Mouse (Mus musculus) liver, embryonic 13.5 days (tissue): Measurements from ENCODE around the gene Hus1b. TPM values are rescaled to one million over a fixed set of nuclear protein-coding genes. Genes with fewer than 3 reads are reported as not detected.

Experiments used
- ATAC-seq: fragments of 200-750 bp; cut with Nextera tagmentation; 2 replicates; pipeline ENCODE4 v1.8.0; 2017; ENCODE audit warnings: low read depth, mild to moderate bottlenecking, moderate number of reproducible peaks, moderate library complexity
- DNase-seq: peaks from one replicate; pipeline ENCODE4 v3.0.0; 2022
- H3K27ac ChIP-seq: fragments of 300-500 bp; sonication (generic); 2 replicates; pipeline ENCODE4 v1.5.1; 2015; ENCODE audit warnings: moderate library complexity, mild to moderate bottlenecking, inconsistent platforms
- H3K27me3 ChIP-seq: fragments of 300-500 bp; sonication (generic); 2 replicates; pipeline ENCODE4 v1.6.1; 2015; ENCODE audit warnings: mild to moderate bottlenecking, inconsistent platforms
- H3K36me3 ChIP-seq: fragments of 300-500 bp; sonication (generic); 2 replicates; pipeline ENCODE4 v1.6.1; 2015; ENCODE audit warnings: mild to moderate bottlenecking, inconsistent platforms
- H3K4me1 ChIP-seq: fragments of 300-500 bp; sonication (generic); replicated peaks from 2 replicates; pipeline ENCODE4 v1.6.1; 2015; ENCODE audit warnings: inconsistent platforms
- H3K4me2 ChIP-seq: fragments of 300-500 bp; sonication (generic); 2 replicates; pipeline ENCODE4 v1.6.1; 2015; ENCODE audit warnings: inconsistent platforms, mild to moderate bottlenecking, moderate library complexity
- H3K4me3 ChIP-seq: fragments of 300-500 bp; sonication (generic); replicated peaks from 2 replicates; pipeline ENCODE4 v1.5.1; 2015; ENCODE audit warnings: mild to moderate bottlenecking, inconsistent platforms
- H3K9ac ChIP-seq: fragments of 300-500 bp; sonication (generic); 2 replicates; pipeline ENCODE4 v1.6.1; 2015; ENCODE audit warnings: mild to moderate bottlenecking, inconsistent platforms
- H3K9me3 ChIP-seq: fragments of 300-500 bp; sonication (generic); replicated peaks from 2 replicates; pipeline ENCODE4 v1.6.1; 2016; ENCODE audit warnings: inconsistent platforms
- WGBS: fragments of 180-500 bp; shearing (Covaris S2); methylation state at CpG from one replicate; pipeline ENCODE4 v1.1.7; 2015; ENCODE audit not compliant: insufficient replicate concordance; 5-methylcytosine and 5-hydroxymethylcytosine counted together
- polyA plus RNA-seq: library from polyadenylated mRNA; unstranded; fragments of >200 nt; fragmentation: Nextera tagmentation; extraction: Ambion mirVana; gene quantifications from 2 replicates; pipeline ENCODE4 v1.2.1, GENCODE M21; 2015

Hus1b gene
- polyA plus RNA-seq, 1 experiment from 2014 or later: not detected

DNA sequence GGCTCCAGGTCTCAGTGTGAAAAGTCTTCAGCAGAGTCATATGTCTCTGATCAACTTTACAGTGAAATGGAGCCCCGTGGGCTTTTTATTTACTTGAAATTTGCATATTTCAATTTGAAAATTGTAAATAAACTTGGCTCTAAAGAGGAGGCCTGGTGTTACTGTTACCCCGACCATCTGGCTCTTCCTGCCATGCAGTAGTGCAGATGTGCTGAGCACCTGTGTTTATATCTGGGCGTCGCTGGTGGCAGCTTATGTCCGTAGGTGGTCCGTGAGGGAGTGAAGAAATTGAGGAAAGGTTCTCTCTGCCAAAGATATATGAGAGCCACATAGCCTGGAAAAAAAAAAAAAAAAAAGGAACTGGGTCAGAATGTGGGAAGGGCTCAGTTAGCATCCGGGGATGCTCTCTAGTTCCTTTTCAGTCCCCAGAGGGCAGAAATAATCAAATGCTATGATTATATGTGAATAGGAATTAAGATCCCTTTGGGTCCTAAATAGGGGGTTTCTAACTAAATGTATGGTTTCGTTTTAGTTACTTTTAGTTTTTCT, 29.1 kb upstream of the Hus1b start:
- 44% methylated on average over 8 of the region's 8 CpGs for WGBS
- ATAC-seq (no peak), DNase-seq (no peak)
- no peak overlapping the region for H3K9ac ChIP-seq
- H3K4me3 ChIP-seq: no peak overlapping the region
- H3K36me3 ChIP-seq: no peaks in the 10 kb centered on the region
- no peaks in the 10 kb centered on the region for H3K27me3 ChIP-seq
- no peak overlapping the region for H3K27ac ChIP-seq
- peaks cover 20% of the 10 kb centered on the region for H3K4me1 ChIP-seq
- H3K4me2 ChIP-seq: no peak overlapping the region
- H3K9me3 ChIP-seq: no peaks in the 10 kb centered on the region

DNA sequence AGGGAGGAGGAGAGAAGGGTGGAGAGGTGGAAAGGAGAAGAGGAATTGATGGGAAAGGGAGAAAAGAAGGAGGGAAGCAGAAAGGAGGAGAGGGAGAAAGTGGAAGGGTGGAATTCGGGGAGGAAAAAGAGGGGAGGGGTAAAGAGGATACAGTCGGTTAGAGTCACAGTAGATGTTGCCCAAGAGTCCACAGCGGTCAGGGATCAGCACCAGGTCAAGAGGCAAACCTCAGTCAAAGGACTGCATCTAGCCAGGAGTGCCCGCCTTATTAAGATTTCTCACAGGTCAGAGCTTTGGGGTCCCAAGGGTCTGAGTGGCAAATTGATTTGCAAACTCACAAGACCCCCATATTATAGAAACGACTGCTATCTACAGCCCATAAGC, 26.7 kb upstream of the Hus1b start:
- H3K27ac ChIP-seq: no peak overlapping the region
- peak overlapping the region; percentile 82 for H3K4me3 ChIP-seq
- no peak for DNase-seq
- ATAC-seq: peak; percentile 27
- no peaks in the 10 kb centered on the region for H3K27me3 ChIP-seq
- H3K4me1 ChIP-seq: peaks cover 38% of the 10 kb centered on the region
- H3K36me3 ChIP-seq: no peaks in the 10 kb centered on the region
- 20% methylated on average over 5 of the region's 5 CpGs for WGBS
- H3K9ac ChIP-seq: peak overlapping the region; percentile 90
- no peaks in the 10 kb centered on the region for H3K9me3 ChIP-seq
- H3K4me2 ChIP-seq: peak overlapping the region; percentile 72

DNA sequence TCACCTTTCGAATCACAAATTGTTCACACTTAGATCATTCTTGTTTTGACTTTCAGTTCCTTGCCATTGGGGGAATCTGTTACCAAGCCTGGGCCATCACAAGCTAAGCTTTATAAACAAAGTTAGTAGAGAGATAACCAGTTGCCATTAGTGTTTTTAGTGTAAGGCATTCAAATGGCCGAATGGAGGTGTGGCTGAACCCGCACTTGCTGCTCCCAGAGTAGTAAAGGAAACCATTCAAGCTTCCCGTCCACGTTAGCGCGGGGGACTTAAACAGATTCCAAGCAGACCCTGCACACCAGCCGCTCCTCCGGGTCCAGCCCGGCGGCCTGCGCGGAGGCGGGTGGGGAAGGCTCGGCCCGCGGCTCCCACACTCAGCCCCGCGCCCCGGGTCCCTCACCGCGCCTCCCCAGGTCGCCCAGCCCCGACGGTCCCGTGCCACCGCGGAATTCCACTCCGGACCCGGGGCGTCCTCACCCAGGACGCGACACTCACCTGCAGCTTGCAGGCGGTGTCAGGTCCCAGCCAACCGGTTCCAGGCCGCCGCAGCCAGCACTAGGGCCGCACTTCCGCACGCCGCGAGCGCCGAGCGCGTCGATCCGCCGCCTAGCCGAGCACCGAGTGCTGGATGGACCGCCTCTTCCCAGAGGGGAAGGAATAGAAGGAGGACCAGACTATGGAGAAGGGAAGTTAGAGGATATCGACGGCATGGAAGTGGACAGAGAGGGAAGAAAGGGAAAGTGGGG, 26.1 kb upstream of the Hus1b start, which contains the start of the genes Exoc2 and Gm5447:
Gene Exoc2 (minus strand): TSS at position 593 of the 746 bp plus-strand sequence.
Gene Gm5447 (plus strand): TSS at position 704 of the 746 bp plus-strand sequence.
- DNase-seq (peak; percentile 71), ATAC-seq (peak; percentile 93)
- H3K27ac ChIP-seq: peak within 1 kb of the TSS; percentile 87
- H3K4me1 ChIP-seq: peaks cover 44% of the 10 kb centered on the region
- peak within 1 kb of the TSS; percentile 72 for H3K4me2 ChIP-seq
- H3K36me3 ChIP-seq: no peaks in the 10 kb centered on the region
- H3K4me3 ChIP-seq: peak within 1 kb of the TSS; percentile 82
- H3K9ac ChIP-seq: peak within 1 kb of the TSS; percentile 90
- H3K27me3 ChIP-seq: no peaks in the 10 kb centered on the region
- under 1% methylated on average over 53 of the region's 54 CpGs for WGBS
- H3K9me3 ChIP-seq: no peaks in the 10 kb centered on the region

DNA sequence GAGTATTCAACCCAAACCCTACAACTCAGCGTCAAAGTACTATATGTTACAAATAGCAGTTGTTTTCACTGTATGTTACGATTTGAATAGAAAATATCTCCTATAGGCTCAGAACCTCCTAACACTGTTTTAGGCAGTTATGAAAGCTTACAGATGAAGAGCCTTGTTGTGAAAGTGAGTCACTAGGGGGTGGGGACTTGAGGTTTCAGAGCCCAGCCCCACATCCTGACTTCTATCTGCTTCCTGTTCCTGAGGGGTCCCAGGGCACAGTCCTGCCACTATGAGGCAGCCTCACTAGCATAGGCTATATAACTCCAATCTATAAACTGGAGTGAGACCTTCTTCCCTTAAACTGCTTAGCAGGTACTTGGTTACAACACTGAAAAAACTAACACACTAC, 24.5 kb upstream of the Hus1b start:
- Histone ChIP-seq H3K27me3 (no peaks in the 10 kb centered on the region), H3K4me1 (peaks cover 51% of the 10 kb centered on the region), H3K4me2 (peak overlapping the region; percentile 37), H3K4me3 (no peak overlapping the region), H3K36me3 (no peaks in the 10 kb centered on the region), H3K27ac (peak overlapping the region; percentile 30; the same call in 1 of the 2 replicates), H3K9me3 (no peaks in the 10 kb centered on the region), H3K9ac (0 out of 2 replicates have a peak overlapping the region, but pooled peaks have one; percentile 23)
- DNase-seq: no peak
- ATAC-seq: peak; percentile 30; the same call in 1 of the 2 replicates
- 46% methylated on average over 2 of the region's 2 CpGs for WGBS

DNA sequence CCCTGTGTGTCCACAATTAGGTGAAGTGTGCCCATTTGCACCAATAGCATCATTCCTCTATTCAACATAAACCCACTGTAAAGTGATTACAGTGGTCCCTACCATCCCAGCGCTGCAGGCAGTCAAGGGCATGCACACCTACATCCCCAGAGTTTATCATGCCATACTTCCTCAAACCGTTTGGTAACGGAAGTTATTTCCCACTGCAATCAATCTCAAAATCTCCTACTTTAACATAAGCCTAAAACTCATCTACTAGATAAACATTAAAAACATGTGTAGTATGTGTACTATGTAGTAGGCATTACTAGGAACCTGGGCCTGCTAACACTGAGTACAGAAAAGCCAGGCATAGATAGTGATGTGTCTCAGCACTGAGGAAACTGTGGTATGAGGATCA, 23.5 kb upstream of the Hus1b start:
- no peaks in the 10 kb centered on the region for H3K9me3 ChIP-seq
- no peak overlapping the region for H3K9ac ChIP-seq
- H3K4me1 ChIP-seq: peaks cover 57% of the 10 kb centered on the region
- H3K27me3 ChIP-seq: no peaks in the 10 kb centered on the region
- no peak overlapping the region for H3K4me2 ChIP-seq
- no peak overlapping the region for H3K4me3 ChIP-seq
- DNase-seq (no peak), ATAC-seq (no peak)
- WGBS: 41% methylated on average over 3 of the region's 3 CpGs
- H3K27ac ChIP-seq: 0 out of 2 replicates have a peak overlapping the region, but pooled peaks have one; percentile 32
- no peaks in the 10 kb centered on the region for H3K36me3 ChIP-seq

DNA sequence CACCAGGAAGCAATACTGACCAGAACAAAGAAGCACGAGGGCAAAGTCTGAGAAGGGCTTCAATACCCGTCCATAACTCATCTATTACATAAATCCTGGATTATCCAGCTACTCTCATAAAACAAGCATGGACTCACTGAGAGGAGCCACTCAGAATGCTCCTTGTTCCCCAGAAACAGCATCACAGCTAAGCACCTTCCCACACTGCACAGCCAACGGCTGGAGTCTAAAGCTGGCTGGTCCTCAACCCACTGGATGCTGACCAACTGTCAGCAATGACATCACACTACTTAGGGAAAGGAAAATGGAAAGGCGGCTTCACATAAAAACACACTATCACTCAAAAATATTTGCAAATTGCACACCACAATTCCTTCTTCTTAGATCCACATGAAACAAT, 20.8 kb upstream of the Hus1b start:
- Histone ChIP-seq H3K4me1 (peaks cover 54% of the 10 kb centered on the region), H3K36me3 (no peaks in the 10 kb centered on the region), H3K27me3 (no peaks in the 10 kb centered on the region), H3K9me3 (no peaks in the 10 kb centered on the region), H3K4me3 (no peak overlapping the region), H3K27ac (no peak overlapping the region), H3K4me2 (no peak overlapping the region), H3K9ac (no peak overlapping the region)
- ATAC-seq: no peak
- WGBS: 54% methylated on average over 4 of the region's 4 CpGs
- no peak for DNase-seq

DNA sequence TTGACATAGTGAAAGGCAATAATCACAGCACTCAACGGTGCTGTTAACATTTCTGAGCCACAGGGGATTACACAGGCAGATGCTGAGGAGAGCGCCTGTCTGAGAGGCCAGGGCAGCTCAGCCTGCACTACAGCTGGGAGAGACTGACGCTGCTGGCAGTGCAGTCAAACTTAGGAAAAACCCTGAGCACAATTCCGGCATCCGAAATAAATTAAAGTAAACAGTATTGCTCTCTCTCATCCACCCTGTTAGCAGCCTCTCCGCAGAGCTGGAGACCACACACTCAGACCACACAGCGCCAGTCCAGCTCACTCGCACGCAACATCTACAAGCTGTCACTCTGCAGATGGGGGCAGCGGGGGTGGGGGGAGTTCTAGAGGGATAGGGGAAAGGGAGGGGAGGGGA, 18.9 kb upstream of the Hus1b start:
- Histone ChIP-seq H3K4me2 (no peak overlapping the region), H3K4me1 (peaks cover 57% of the 10 kb centered on the region), H3K36me3 (no peaks in the 10 kb centered on the region), H3K27me3 (no peaks in the 10 kb centered on the region), H3K9me3 (no peaks in the 10 kb centered on the region), H3K27ac (no peak overlapping the region), H3K9ac (no peak overlapping the region), H3K4me3 (no peak overlapping the region)
- no peak for ATAC-seq
- WGBS: 65% methylated on average over 10 of the region's 10 CpGs
- no peak for DNase-seq

DNA sequence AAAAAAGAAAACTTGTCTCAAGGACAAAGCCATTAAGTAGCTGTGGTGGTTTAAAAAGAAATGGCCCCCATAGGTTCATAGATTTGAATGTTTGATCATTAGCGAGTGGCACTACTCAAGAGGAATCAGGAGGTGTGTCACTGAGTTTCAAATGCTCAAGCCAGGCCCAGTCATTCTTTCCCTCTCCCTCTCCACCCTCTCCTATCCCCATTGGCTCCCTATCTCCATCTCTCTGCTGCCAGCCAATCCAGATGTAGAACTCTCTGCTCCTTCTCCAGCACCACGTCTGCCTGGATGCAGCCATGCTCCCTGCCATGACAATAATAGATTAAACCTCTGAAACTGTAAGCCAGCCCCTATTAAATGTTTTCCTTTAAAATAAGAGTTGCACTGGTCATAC, 14.4 kb upstream of the Hus1b start:
- no peaks in the 10 kb centered on the region for H3K36me3 ChIP-seq
- DNase-seq (no peak), ATAC-seq (peak; percentile 83)
- 67% methylated on average over 2 of the region's 2 CpGs for WGBS
- no peak overlapping the region for H3K9ac ChIP-seq
- no peak overlapping the region for H3K4me2 ChIP-seq
- no peaks in the 10 kb centered on the region for H3K27me3 ChIP-seq
- H3K4me3 ChIP-seq: no peak overlapping the region
- peak overlapping the region; percentile 84; the same call in 1 of the 2 replicates for H3K27ac ChIP-seq
- no peaks in the 10 kb centered on the region for H3K9me3 ChIP-seq
- H3K4me1 ChIP-seq: peaks cover 50% of the 10 kb centered on the region

DNA sequence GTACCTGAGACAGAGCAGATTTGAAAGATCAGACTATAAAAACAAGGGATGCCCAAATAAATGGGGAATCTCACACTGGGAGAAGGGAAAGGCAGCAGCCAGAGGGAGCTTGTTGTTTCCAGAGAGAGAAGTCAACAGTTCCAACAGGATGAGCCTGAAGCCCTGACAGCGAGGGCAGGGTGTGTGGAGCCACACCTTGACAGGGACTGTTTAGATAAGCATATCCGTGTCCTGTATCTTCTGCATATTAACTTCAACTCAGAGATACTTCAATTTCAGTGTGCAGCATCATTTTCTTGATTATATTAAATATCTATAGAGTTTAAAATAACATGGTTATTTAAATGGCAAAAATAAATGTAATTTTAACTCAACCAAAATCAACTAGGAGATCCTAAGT, 13.2 kb upstream of the Hus1b start:
- 0 out of 2 replicates have a peak overlapping the region, but pooled peaks have one; percentile 7 for H3K4me3 ChIP-seq
- WGBS: 23% methylated on average over 2 of the region's 2 CpGs

DNA sequence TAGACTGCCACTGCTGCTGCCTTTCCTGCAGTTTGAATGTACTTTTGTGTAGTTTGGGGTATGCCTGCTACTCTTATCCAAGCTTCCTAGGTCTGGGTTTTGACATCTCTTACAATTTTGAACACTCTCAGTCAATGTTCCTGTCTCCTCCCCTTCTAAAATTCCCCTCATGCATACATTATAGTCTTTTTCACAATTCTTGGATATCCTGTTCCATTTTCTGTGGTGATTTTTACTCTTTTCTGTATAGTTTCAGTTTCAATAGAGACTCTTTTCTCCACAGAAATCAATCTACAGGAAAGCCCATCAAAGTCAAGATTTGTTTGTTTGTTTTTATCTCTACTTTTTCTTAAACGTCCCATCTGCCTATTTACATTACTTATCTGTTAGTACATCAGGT, 6.0 kb upstream of the Hus1b start:
- Histone ChIP-seq H3K9me3 (no peaks in the 10 kb centered on the region), H3K4me3 (no peak overlapping the region), H3K27me3 (no peaks in the 10 kb centered on the region), H3K4me2 (no peak overlapping the region), H3K36me3 (peaks cover 7% of the 10 kb centered on the region), H3K27ac (no peak overlapping the region), H3K9ac (no peak overlapping the region), H3K4me1 (peaks cover 18% of the 10 kb centered on the region)
- 31% methylated on average over 1 of the region's 1 CpGs for WGBS
- ATAC-seq (no peak), DNase-seq (no peak)

More for the DNA sequence above, 13.2 kb upstream of the Hus1b start:
- Histone ChIP-seq H3K36me3 (no peaks in the 10 kb centered on the region), H3K9me3 (no peaks in the 10 kb centered on the region), H3K27ac (peak overlapping the region; percentile 84), H3K4me1 (peaks cover 43% of the 10 kb centered on the region), H3K9ac (0 out of 2 replicates have a peak overlapping the region, but pooled peaks have one; percentile 22), H3K27me3 (no peaks in the 10 kb centered on the region), H3K4me2 (peak overlapping the region; percentile 53)
- DNase-seq (peak; percentile 40), ATAC-seq (peak; percentile 95)

DNA sequence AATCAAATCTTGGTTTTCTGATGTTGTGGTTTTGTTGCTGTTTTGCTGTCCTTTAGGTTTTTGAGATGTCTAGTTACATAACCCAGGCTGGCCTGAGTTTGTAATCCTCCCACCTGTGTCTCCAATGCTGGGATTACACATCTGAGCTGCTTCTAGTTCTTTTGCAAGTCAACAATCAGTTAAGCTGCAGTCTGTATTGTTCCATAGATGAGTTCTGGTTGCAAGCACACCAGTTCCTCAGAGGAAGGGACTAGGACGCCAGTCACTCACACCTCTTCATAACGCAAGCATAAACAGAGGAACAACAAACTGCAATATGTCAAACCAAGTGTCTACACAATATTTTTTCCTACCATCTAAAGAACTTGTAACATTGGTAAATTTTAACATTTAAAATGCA, 4.5 kb upstream of the Hus1b start:
- Histone ChIP-seq H3K4me1 (peaks cover 21% of the 10 kb centered on the region), H3K9ac (no peak overlapping the region), H3K4me3 (no peak overlapping the region), H3K36me3 (peaks cover 7% of the 10 kb centered on the region), H3K4me2 (no peak overlapping the region), H3K27ac (no peak overlapping the region), H3K9me3 (no peaks in the 10 kb centered on the region), H3K27me3 (no peaks in the 10 kb centered on the region)
- DNase-seq: no peak
- 83% methylated on average over 2 of the region's 2 CpGs for WGBS
- ATAC-seq: no peak
